ENCODE assay signal across 16 mouse cellular contexts in the genomic region with DNA sequence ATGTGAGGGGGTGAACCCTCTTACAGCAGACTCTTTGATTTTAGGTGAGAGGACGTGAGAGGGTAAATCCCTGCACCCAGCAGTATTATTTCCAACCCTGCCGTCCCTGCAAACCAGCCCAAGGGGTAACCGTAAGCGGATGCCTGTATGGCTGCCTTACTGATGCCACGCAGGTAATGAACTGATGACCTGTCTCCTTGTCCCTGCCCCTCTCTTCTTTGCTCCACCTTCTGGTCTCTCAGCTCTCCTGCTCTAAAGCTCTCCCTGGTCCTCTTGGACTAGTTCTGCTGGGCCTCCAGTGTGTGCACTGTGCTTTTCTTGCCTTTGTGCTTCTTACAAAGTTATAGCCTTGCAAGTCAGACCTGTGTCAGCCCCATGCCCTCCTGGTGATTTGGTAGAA. TPM values are rescaled to one million over a fixed set of nuclear protein-coding genes. Genes with fewer than 3 reads are reported as not detected.
DNase-seq lines count a peak whose midpoint lies in the region; ATAC-seq lines count a peak whose summit lies in the region.
"Had no signal": no experiment of that assay in that cellular context is flagged by ENCODE, and none has a peak within 500 bp of the region (broad histone marks: within the 10 kb centered on the region; RNA-seq: fewer than 3 reads in every experiment).

No protein-coding gene starts in this region.

- no peak for DNase-seq in forebrain, embryonic 14.5 days (ENCODE audit: low spot score)
- no peak for DNase-seq in forebrain, embryonic 10.5 days (ENCODE audit: extremely low spot score, low spot score)
- DNase-seq in embryonic facial prominence, embryonic 10.5 days (ENCODE audit: low spot score), result no peak
- DNase-seq in gastrocnemius, adult 18-20 months (ENCODE audit: low spot score), result no peak
- DNase-seq: embryo, embryonic 11 days; kidney, adult 2 months; kidney, postnatal 4 days; retina, postnatal 1 day; thymus, postnatal 36 days had no signal

- no peaks in the 10 kb centered on the region for H3K36me3 ChIP-seq in forebrain, embryonic 14.5 days (ENCODE audit: control insufficient read depth, insufficient read depth, low read length)
- H3K36me3 ChIP-seq in forebrain, embryonic 10.5 days (replicated peaks), result no peaks in the 10 kb centered on the region
- H3K36me3 ChIP-seq in embryonic facial prominence, embryonic 10.5 days (replicated peaks), result no peaks in the 10 kb centered on the region
- H3K36me3 ChIP-seq in hindbrain, embryonic 15.5 days, result no peaks in the 10 kb centered on the region
- H3K36me3 ChIP-seq in neural tube, embryonic 13.5 days, result 0 out of 2 replicates have a peak, but pooled peaks cover 2% of the 10 kb centered on the region
- no peaks in the 10 kb centered on the region for H3K36me3 ChIP-seq in kidney, embryonic 15.5 days

- H3K4me1 ChIP-seq in forebrain, embryonic 14.5 days (ENCODE audit: control insufficient read depth, insufficient read depth, low read length), result peaks cover 45% of the 10 kb centered on the region
- H3K4me1 ChIP-seq in forebrain, embryonic 10.5 days, result peaks cover 63% of the 10 kb centered on the region
- peaks cover 32% of the 10 kb centered on the region for H3K4me1 ChIP-seq in embryonic facial prominence, embryonic 10.5 days
- peaks cover 58% of the 10 kb centered on the region for H3K4me1 ChIP-seq in hindbrain, embryonic 15.5 days (replicated peaks)
- peaks cover 72% of the 10 kb centered on the region for H3K4me1 ChIP-seq in neural tube, embryonic 13.5 days (replicated peaks)
- peaks cover 16% of the 10 kb centered on the region for H3K4me1 ChIP-seq in kidney, embryonic 15.5 days
- H3K4me1 ChIP-seq: megakaryocyte, embryonic 14.5 days had no signal

- no peak overlapping the region for H3K4me3 ChIP-seq in forebrain, embryonic 14.5 days (ENCODE audit: low read depth, low read length)
- no peak overlapping the region for H3K4me3 ChIP-seq in forebrain, embryonic 10.5 days
- no peak overlapping the region for H3K4me3 ChIP-seq in embryonic facial prominence, embryonic 10.5 days
- H3K4me3 ChIP-seq in hindbrain, embryonic 15.5 days, result no peak overlapping the region
- no peak overlapping the region for H3K4me3 ChIP-seq in neural tube, embryonic 13.5 days
- no peak overlapping the region for H3K4me3 ChIP-seq in kidney, embryonic 15.5 days (replicated peaks)
- H3K4me3 ChIP-seq: megakaryocyte, embryonic 14.5 days had no signal

- ATAC-seq in forebrain, embryonic 14.5 days, result no peak
- ATAC-seq in hindbrain, embryonic 15.5 days (ENCODE audit: low FRiP score, low read depth), result no peak
- ATAC-seq in neural tube, embryonic 13.5 days (ENCODE audit: low read depth), result no peak
- no peak for ATAC-seq in kidney, embryonic 15.5 days (replicated peaks; ENCODE audit: low FRiP score)
- ATAC-seq: lung, postnatal 0 days had no signal

- WGBS in forebrain, embryonic 14.5 days, result 77% methylated on average over 5 of the region's 5 CpGs
- WGBS in forebrain, embryonic 10.5 days, result 73% methylated on average over 5 of the region's 5 CpGs
- 80% methylated on average over 5 of the region's 5 CpGs for WGBS in embryonic facial prominence, embryonic 10.5 days
- WGBS in hindbrain, embryonic 15.5 days, result 82% methylated on average over 5 of the region's 5 CpGs
- 74% methylated on average over 5 of the region's 5 CpGs for WGBS in neural tube, embryonic 13.5 days
- 77% methylated on average over 5 of the region's 5 CpGs for WGBS in kidney, embryonic 15.5 days

- H3K27ac ChIP-seq in forebrain, embryonic 14.5 days (ENCODE audit: low read depth, low read length), result no peak overlapping the region
- no peak overlapping the region for H3K27ac ChIP-seq in forebrain, embryonic 10.5 days
- peak overlapping the region; percentile 14; the same call in 1 of the 2 replicates for H3K27ac ChIP-seq in embryonic facial prominence, embryonic 10.5 days (replicated peaks)
- no peak overlapping the region for H3K27ac ChIP-seq in hindbrain, embryonic 15.5 days (replicated peaks)
- H3K27ac ChIP-seq in neural tube, embryonic 13.5 days (replicated peaks), result peak overlapping the region; percentile 25; the same call in 1 of the 2 replicates
- H3K27ac ChIP-seq in kidney, embryonic 15.5 days, result no peak overlapping the region
- H3K27ac ChIP-seq: liver, embryonic 14.5 days had no signal

- no peaks in the 10 kb centered on the region for H3K27me3 ChIP-seq in forebrain, embryonic 14.5 days (replicated peaks; ENCODE audit: control insufficient read depth, insufficient read depth, low read length)
- H3K27me3 ChIP-seq in forebrain, embryonic 10.5 days (ENCODE audit: poor library complexity, severe bottlenecking), result peaks cover 65% of the 10 kb centered on the region
- H3K27me3 ChIP-seq in embryonic facial prominence, embryonic 10.5 days (replicated peaks; ENCODE audit: low read depth, poor library complexity, severe bottlenecking), result peaks cover 62% of the 10 kb centered on the region
- H3K27me3 ChIP-seq in hindbrain, embryonic 15.5 days, result no peaks in the 10 kb centered on the region
- no peaks in the 10 kb centered on the region for H3K27me3 ChIP-seq in neural tube, embryonic 13.5 days
- H3K27me3 ChIP-seq in kidney, embryonic 15.5 days, result peaks cover 55% of the 10 kb centered on the region

- no peaks in the 10 kb centered on the region for H3K9me3 ChIP-seq in forebrain, embryonic 14.5 days (replicated peaks; ENCODE audit: control insufficient read depth, low read length)
- no peaks in the 10 kb centered on the region for H3K9me3 ChIP-seq in forebrain, embryonic 10.5 days
- no peaks in the 10 kb centered on the region for H3K9me3 ChIP-seq in embryonic facial prominence, embryonic 10.5 days
- no peaks in the 10 kb centered on the region for H3K9me3 ChIP-seq in hindbrain, embryonic 15.5 days
- H3K9me3 ChIP-seq in neural tube, embryonic 13.5 days, result no peaks in the 10 kb centered on the region
- no peaks in the 10 kb centered on the region for H3K9me3 ChIP-seq in kidney, embryonic 15.5 days (replicated peaks)

- peak overlapping the region; percentile 22 for H3K4me2 ChIP-seq in forebrain, embryonic 14.5 days (ENCODE audit: low read length)
- H3K4me2 ChIP-seq in hindbrain, embryonic 15.5 days, result peak overlapping the region; percentile 48; the same call in 1 of the 2 replicates
- peak overlapping the region; percentile 51 for H3K4me2 ChIP-seq in neural tube, embryonic 13.5 days
- H3K4me2 ChIP-seq in kidney, embryonic 15.5 days, result no peak overlapping the region

- no peak overlapping the region for H3K9ac ChIP-seq in forebrain, embryonic 14.5 days (ENCODE audit: low read length)
- no peak overlapping the region for H3K9ac ChIP-seq in hindbrain, embryonic 15.5 days
- peak overlapping the region; percentile 22; the same call in 1 of the 2 replicates for H3K9ac ChIP-seq in neural tube, embryonic 13.5 days
- no peak overlapping the region for H3K9ac ChIP-seq in kidney, embryonic 15.5 days
- H3K9ac ChIP-seq: liver, embryonic 14.5 days had no signal

RNA-seq across cellular contexts. Expression of a gene that starts 15.0 kb away (rescaled TPM):
- 14.6 and 15.0 TPM in 2 replicates for polyA plus RNA-seq in forebrain, embryonic 14.5 days (2014; fragmentation: Nextera tagmentation; extraction: Ambion mirVana)
- polyA plus RNA-seq in forebrain, embryonic 10.5 days (2016; fragmentation: Nextera tagmentation; extraction: Ambion mirVana), result 9.1 and 9.6 TPM in 2 replicates
- 2.3 and 2.6 TPM in 2 replicates for polyA plus RNA-seq in embryonic facial prominence, embryonic 10.5 days (2016; fragmentation: Nextera tagmentation; extraction: Ambion mirVana)
- polyA plus RNA-seq in hindbrain, embryonic 15.5 days (2015; fragmentation: Nextera tagmentation; extraction: Ambion mirVana), result 21.2 and 21.6 TPM in 2 replicates
- polyA plus RNA-seq in neural tube, embryonic 13.5 days (2015; fragmentation: Nextera tagmentation; extraction: Ambion mirVana), result 16.9 and 17.2 TPM in 2 replicates
- total RNA-seq in gastrocnemius, adult 18-20 months (2021), result not detected
- polyA plus RNA-seq in kidney, embryonic 15.5 days (2015; fragmentation: Nextera tagmentation; extraction: Ambion mirVana), result 0.10 and 0.14 TPM in 2 replicates
- polyA plus RNA-seq: gonadal fat pad, adult 2 months had no signal

Comparison
In these comparisons a context has a peak if more than half of its experiments do, and no peak if none do; other contexts are left out.
1. H3K27ac ChIP-seq: peak in embryonic facial prominence, embryonic 10.5 days (single experiment) and neural tube, embryonic 13.5 days (single experiment); none in forebrain, embryonic 14.5 days (single experiment), forebrain, embryonic 10.5 days (single experiment), hindbrain, embryonic 15.5 days (single experiment) and kidney, embryonic 15.5 days (single experiment).